Mouse (Mus musculus) megakaryocyte, embryonic 14.5 days (primary cell): ENCODE results near the gene Cd4. TPM values are rescaled to one million over a fixed set of nuclear protein-coding genes. Genes with fewer than 3 reads are reported as not detected.

Experiments
- H3K27me3 ChIP-seq: replicated peaks from 2 replicates; pipeline ENCODE3; 2012; ENCODE audit warnings: inconsistent platforms
- H3K36me3 ChIP-seq: replicated peaks from 2 replicates; pipeline ENCODE3; 2012; ENCODE audit warnings: low read length, inconsistent platforms, mixed read lengths
- H3K4me1 ChIP-seq: 2 replicates; pipeline ENCODE4 v1.6.1; 2012; ENCODE audit warnings: inconsistent platforms
- H3K4me3 ChIP-seq: replicated peaks from 2 replicates; pipeline ENCODE3; 2012; ENCODE audit warnings: moderate library complexity, mild to moderate bottlenecking, inconsistent platforms
- H3K9me3 ChIP-seq: 2 replicates; pipeline ENCODE4 v1.6.1; 2012; ENCODE audit warnings: inconsistent platforms
- FLI1 ChIP-seq: IDR thresholded peaks from 2 replicates; pipeline ENCODE4 v1.6.1; 2012; ENCODE audit warnings: low read length, inconsistent platforms, mixed read lengths
- GATA1 ChIP-seq: IDR thresholded peaks from 3 replicates; pipeline ENCODE4 v1.6.1; 2012; ENCODE audit warnings: mixed read lengths, low read length, inconsistent platforms, borderline replicate concordance
- polyA plus RNA-seq: library from polyadenylated mRNA; stranded (reverse); fragments of >175 nt; gene quantifications from 2 replicates; pipeline ENCODE4 v1.2.3, GENCODE M21; 2012; ENCODE audit warnings: low replicate concordance; ENCODE audit not compliant: insufficient read depth

Cd4 gene
- polyA plus RNA-seq, 1 experiment: 0.35 TPM

DNA sequence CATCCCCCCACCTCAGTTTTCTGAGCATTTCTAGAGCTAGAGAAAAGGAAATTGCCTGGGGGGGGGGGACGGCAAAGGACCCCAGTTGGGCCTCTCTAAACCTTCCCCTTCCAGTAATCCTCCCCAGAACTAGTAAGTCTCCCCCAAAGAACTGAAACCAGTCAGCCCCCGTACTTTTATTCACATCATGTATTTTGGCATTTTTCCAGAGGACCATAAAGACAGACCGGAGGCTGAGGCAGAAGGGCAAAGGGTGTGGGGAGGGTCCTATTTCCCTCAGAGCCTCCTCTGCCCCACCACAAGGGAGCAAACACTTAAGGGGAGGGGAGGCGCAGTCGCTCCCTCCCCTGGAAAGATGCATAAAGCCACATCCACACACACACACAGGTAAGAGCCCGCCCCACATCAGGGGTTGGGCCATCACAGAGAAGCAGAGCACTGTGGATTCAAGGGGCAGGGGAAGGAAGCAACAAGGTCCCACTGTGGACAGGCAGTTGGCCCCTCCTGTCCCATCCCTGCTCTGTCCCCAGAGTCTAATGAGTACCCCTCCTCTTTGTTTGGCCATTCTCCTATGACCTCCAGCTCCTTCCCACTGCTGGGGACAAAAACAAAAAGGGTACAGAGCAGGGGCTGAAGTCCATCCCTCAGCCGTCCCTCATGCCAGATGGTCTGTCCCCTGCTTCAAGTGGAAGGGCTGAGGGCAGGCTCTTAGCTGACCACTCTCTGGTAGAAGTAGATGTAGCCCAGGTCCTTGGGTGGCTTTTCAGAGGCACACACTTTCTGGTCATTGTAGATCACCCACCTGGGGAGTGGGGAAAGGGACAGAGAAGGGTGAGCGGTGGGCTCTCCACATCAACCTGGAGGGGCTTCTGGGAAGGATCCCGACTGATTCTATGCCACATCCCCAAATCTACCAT, 72.9 kb downstream of the Cd4 start:
- Histone ChIP-seq H3K4me1 (peaks cover 70% of the 10 kb centered on the region), H3K9me3 (no peaks in the 10 kb centered on the region), H3K36me3 (peaks cover 86% of the 10 kb centered on the region), H3K4me3 (no peak overlapping the region), H3K27me3 (no peaks in the 10 kb centered on the region)
- no peak for TF ChIP-seq FLI1
- no peak for TF ChIP-seq GATA1

Other genes starting within 250 kb of the Cd4 start
- 119 and 190 TPM in 2 replicates for gene Lpcat3, start 225.2 kb downstream of the Cd4 start, polyA plus RNA-seq
- 46.3 and 153 TPM in 2 replicates for gene Emg1, start 176.0 kb downstream of the Cd4 start, polyA plus RNA-seq
- gene Phb2, start 175.9 kb downstream of the Cd4 start, polyA plus RNA-seq: 72.8 and 150 TPM in 2 replicates
- 19.9 and 20.1 TPM in 2 replicates for gene Ptpn6, start 149.5 kb downstream of the Cd4 start, polyA plus RNA-seq
- gene Grcc10, start 146.8 kb downstream of the Cd4 start, polyA plus RNA-seq: 11.7 and 65.2 TPM in 2 replicates
- 43.0 TPM in 1 of 2 replicates, not detected in the other for gene Gm45234, start 132.2 kb downstream of the Cd4 start, polyA plus RNA-seq
- gene Atn1, start 131.7 kb downstream of the Cd4 start, polyA plus RNA-seq: 38.5 and 97.6 TPM in 2 replicates
- 5.8 and 6.2 TPM in 2 replicates for gene Eno2, start 118.5 kb downstream of the Cd4 start, polyA plus RNA-seq
- gene Lrrc23, start 108.5 kb downstream of the Cd4 start, polyA plus RNA-seq: not detected in 2 replicates
- gene Spsb2, start 79.6 kb downstream of the Cd4 start, polyA plus RNA-seq: 42.5 and 52.2 TPM in 2 replicates
- gene Tpi1, start 73.9 kb downstream of the Cd4 start, polyA plus RNA-seq: 74.5 and 552 TPM in 2 replicates
- 35.1 and 61.7 TPM in 2 replicates for gene Usp5, start 58.7 kb downstream of the Cd4 start, polyA plus RNA-seq
- 27.2 and 32.4 TPM in 2 replicates for gene Cdca3, start 58.7 kb downstream of the Cd4 start, polyA plus RNA-seq
- gene Gnb3, start 47.9 kb downstream of the Cd4 start, polyA plus RNA-seq: not detected in 2 replicates
- gene P3h3, start 30.5 kb downstream of the Cd4 start, polyA plus RNA-seq: 5.5 TPM in 1 of 2 replicates, not detected in the other
- gene Gpr162, start 24.2 kb downstream of the Cd4 start, polyA plus RNA-seq: 0.82 and 7.7 TPM in 2 replicates
- gene Lag3, start 23.5 kb upstream of the Cd4 start, polyA plus RNA-seq: 0.62 TPM in 1 of 2 replicates, not detected in the other
- 330 and 450 TPM in 2 replicates for gene Ptms, start 31.9 kb upstream of the Cd4 start, polyA plus RNA-seq
- 183 and 362 TPM in 2 replicates for gene Mlf2, start 43.2 kb upstream of the Cd4 start, polyA plus RNA-seq
- 46.8 and 55.7 TPM in 2 replicates for gene Cops7a, start 77.3 kb upstream of the Cd4 start, polyA plus RNA-seq
- gene Pianp, start 108.5 kb upstream of the Cd4 start, polyA plus RNA-seq: 2.5 and 7.7 TPM in 2 replicates
- 21.5 and 67.6 TPM in 2 replicates for gene Zfp384, start 120.9 kb upstream of the Cd4 start, polyA plus RNA-seq
- gene Ing4, start 151.5 kb upstream of the Cd4 start, polyA plus RNA-seq: 16.8 and 17.7 TPM in 2 replicates
- 8.7 and 11.3 TPM in 2 replicates for gene Acrbp, start 161.5 kb upstream of the Cd4 start, polyA plus RNA-seq
- 0.62 TPM in 1 of 2 replicates, not detected in the other for gene Lpar5, start 179.7 kb upstream of the Cd4 start, polyA plus RNA-seq
- 41.8 and 90.6 TPM in 2 replicates for gene Chd4, start 207.8 kb upstream of the Cd4 start, polyA plus RNA-seq
- 18.4 and 24.5 TPM in 2 replicates for gene Nop2, start 243.7 kb upstream of the Cd4 start, polyA plus RNA-seq